Mouse (Mus musculus) spleen, postnatal 14 days (tissue): ENCODE measurements around the gene Grwd1.
A peak's percentile ranks its signal among the peaks of the same experiment; 100 is the strongest.

Experiments used
- DNase-seq, 2 experiments: peaks; one replicate each; pipeline ENCODE4 v3.0.0; 2021 to 2022; ENCODE audit warnings: low spot score in 2 of 2

Grwd1 gene

GRCm38 (mm10) chr7:45800001-45800400, 30.7 kb downstream of the Grwd1 start:
- no peak for DNase-seq

GRCm38 (mm10) chr7:45798931-45799330, 31.8 kb downstream of the Grwd1 start:
- no peak for DNase-seq

GRCm38 (mm10) chr7:45798511-45798836, 32.3 kb downstream of the Grwd1 start:
- DNase-seq, result no peak

DNA sequence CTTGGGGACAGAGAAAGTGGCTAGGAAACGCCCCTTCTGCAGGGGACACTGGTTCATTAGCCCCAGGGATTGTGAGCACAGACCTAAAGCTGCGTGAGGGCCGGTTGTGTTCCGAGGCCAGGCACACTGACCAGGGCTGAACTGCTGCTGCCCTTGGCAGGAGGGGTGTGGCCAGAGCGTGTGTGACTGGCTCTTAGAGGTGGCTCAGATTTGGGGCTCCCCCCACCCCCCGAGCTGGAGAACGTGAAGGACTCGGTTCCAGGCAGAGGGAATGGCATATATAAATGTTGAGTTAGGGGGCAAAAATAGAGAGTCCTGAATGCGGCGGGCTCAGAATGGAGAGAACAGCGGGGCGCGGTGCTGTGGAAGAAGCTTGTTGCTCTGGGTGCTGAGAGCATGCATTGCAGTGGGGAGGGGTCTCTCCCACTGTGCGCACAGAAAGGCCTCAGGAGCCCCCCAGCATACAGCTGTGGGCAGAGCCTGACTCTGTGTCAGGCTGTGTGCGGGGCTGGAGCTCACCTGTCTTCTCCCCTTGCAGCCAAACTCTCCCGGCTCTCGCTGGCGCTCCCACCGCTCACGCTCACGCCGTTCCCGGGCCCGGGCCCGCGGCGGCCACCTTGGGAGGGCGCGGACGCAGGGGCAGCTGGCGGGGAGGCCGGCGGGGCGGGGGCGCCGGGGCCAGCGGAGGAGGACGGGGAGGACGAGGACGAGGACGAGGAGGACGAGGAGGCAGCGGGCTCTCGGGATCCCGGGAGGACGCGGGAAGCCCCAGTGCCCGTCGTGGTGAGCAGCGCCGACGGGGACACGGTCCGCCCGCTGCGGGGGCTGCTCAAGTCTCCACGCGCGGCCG, 32.9 kb downstream of the Grwd1 start:
- DNase-seq, result no peak

- no peak for DNase-seq
Observed at GRCm38 (mm10) chr7:45796950-45797349, 33.8 kb downstream of the Grwd1 start.

GRCm38 (mm10) chr7:45794971-45795370, 35.8 kb downstream of the Grwd1 start:
- no peak for DNase-seq

DNA sequence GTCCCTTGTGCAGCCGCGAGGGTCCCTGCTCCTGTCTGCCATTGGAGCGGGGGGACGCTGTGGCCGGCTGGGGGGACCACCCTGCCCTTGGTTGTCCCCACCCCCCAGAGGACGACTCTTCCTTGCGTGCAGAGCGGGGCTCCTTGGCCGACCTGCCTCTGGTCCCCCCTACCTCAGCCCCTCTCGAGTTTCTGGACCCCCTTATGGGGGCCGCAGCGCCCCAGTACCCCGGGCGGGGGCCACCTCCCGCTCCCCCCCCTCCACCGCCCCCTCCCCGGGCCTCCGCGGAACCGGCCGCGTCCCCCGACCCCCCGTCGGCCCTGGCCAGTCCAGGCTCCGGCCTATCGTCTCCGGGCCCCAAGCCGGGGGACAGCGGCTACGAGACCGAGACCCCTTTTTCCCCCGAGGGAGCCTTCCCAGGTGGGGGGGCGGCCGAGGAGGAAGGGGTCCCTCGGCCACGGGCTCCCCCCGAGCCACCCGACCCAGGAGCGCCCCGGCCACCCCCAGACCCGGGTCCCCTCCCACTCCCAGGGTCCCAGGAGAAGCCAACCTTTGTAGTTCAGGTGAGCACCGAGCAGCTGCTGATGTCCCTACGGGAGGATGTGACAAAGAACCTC, 36.7 kb downstream of the Grwd1 start:
- no peak for DNase-seq

GRCm38 (mm10) chr7:45793240-45793639, 37.5 kb downstream of the Grwd1 start:
- DNase-seq, result no peak

- DNase-seq, result no peak
Observed at GRCm38 (mm10) chr7:45791756-45792490, 38.8 kb downstream of the Grwd1 start.

- no peak for DNase-seq
Observed at GRCm38 (mm10) chr7:45790721-45791120, 40.0 kb downstream of the Grwd1 start.

GRCm38 (mm10) chr7:45787642-45788041, 43.1 kb downstream of the Grwd1 start:
- no peak for DNase-seq

- no peak for DNase-seq
Observed at GRCm38 (mm10) chr7:45786661-45787413, 43.9 kb downstream of the Grwd1 start.

DNA sequence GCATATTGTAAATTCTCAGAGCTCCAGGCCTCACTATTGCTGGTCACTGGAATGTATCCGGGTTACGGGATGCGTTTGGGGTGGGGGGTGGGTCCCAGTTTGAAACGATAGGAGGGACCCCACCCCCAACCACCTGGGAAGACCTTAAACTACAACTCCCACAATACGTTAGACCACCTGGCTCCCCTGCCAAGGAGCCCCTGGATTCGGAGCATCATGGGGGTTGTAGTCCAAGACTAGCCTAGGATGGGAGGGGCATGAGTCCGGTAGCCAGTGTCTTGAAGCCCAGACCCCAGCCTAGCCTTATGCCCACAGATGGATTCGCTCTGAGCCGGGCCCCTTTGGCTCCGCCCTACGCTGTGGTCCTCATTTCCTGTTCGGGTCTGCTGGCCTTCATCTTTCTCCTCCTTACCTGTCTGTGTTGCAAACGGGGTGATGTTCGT, 44.6 kb downstream of the Grwd1 start:
- no peak for DNase-seq

DNA sequence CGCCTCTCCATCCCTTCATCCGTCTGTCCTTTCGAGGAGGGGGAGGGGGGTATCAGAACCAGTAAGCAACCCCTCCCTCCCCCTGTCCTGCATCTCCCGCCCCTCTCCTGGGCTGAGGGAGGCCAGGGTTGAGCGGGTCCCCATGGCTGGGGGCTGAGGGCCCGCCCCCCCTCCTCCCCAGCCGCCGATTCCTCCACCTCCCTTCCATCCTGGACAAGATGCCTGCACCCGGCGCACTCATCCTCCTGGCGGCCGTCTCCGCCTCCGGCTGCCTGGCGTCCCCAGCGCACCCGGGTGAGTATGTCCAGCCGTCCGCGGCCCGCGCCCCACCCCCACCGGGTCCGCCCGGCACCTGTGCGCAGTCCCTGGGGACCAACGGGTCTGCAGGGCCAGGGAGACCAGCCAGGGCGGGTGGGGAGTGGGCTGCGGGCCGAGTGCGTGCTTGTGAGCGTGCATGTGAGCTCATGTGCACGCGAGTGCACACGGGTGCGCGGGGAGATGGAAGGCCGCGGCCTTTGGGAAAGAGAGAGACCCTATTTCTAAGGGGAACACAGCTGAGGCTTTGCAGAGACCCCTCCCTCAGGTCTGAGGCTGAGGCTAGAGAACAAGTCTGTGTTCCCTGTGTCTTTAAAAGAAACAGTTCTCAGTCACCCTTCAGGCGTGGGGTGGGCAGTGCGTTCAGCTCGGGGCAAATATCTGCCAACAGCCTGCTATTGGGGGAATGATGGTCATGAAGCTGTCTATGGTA, 45.2 kb downstream of the Grwd1 start:
- no peak for DNase-seq

DNA sequence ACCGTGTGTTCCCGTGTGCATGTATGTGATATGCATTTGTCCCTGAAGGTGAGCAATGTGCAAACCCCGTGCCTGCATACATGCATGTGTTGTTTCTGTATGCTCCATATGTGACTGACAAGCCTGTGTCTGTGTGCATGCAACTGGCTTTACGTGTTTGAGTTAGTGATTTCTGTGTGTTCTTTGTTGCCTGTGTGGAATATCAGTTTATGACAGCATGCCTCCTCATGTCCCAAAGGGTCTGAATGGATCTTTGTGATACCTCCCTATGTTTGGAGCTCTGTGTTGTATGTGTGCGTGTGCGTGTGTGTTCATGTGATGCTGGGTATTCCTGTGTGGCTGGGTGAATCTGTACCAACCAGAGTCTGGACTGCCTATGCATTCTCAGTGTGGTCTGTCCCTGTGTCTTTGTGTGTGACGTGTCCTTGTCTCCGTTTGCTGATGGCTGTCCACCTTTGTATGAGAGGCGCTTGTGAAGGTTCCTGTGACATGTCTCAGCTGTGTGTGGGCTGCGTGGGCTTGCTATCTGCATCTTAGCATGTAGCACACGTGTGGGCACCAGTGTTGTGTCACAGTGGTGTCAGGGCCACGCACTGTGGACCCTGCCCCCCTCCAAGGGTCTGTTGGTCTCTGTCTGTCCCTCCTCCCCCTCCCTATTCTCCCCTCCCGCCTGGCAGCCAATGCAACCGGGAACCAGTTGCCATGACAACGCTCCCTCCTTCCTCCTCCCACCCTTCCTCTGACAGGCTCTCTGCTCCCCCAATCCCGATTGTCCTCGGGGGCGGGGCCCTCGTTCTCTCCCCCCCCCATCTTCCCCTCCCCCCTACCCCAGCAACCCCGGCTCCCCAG, 46.0 kb downstream of the Grwd1 start, which contains the start of gene Sult2b1:
Gene Sult2b1, minus strand, starts transcription at position 146 of the 849 bp plus-strand sequence.
- no peak for DNase-seq

GRCm38 (mm10) chr7:45783511-45784091, 47.1 kb downstream of the Grwd1 start, which contains the start of gene Lmtk3:
Lmtk3 (plus strand) TSS chr7:45783738.
- DNase-seq, result peak in 1 of 2 experiments; percentile 51

DNA sequence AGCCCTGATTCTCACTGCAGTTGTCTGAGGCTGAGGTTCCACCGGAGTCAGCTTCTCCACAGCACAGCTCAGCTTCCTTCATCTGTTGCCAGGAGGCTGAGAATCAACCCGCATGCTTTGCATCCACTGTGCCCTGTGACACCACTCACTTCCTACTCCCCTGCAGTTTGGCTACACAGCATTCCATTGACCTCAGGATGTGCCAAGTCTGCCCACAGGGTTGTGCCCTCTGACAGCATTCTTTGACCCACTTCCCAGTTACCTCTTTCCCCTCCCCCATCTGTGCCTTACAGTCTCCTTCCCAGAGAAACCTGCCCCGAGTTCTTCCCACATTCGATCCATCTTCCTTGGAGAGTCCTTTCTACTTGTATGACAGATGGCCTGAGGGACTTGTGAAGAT, 48.5 kb downstream of the Grwd1 start:
- no peak for DNase-seq

DNA sequence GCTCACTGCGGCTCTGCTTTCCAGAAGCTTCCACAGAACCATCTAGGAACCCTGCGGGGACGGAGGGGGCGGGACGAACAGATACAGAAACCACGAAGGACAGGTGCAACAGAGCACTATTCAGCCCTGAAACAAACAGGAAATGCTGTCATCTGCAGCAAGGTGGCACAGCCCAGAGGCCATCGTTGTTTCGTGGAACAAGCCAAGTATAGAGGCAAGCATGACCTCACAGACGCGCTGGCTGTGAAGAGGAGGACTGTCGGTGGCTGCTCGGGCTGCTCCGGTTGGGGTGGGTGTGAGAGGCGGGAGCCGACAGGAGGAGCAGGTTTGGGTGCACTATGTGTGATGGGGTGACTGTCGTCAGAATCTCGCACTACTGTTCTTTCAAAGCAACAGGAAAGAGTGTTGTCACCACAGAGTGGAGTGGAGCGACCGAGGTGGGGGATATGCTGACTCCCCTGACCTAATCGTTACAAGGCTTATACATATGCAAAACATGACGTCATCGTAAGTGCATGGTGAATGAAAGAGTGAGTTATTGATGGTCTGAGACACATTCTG, 51.6 kb downstream of the Grwd1 start:
- DNase-seq, result no peak

GRCm38 (mm10) chr7:45775237-45775636, 55.5 kb downstream of the Grwd1 start:
- DNase-seq, result no peak
